Mouse (Mus musculus): ENCODE data around the gene Apba2.

GRCm38 (mm10) chr7:64739131-64739530 lies 237.6 kb downstream of the Apba2 start:
- TF ChIP-seq POLR2A (IDR thresholded peaks at IDR 0.05; ENCODE audit: extremely low read depth, insufficient read depth, low read length): no peak
- no peak for TF ChIP-seq CTCF (IDR thresholded peaks at IDR 0.05; ENCODE audit: extremely low read depth, insufficient read depth, low read length)
